Mouse (Mus musculus) spleen, adult 2 months (tissue): Measurements from ENCODE around the gene Cyp27b1.

ENCODE experiments used
- CTCF ChIP-seq: fragments of 200-500 bp; IDR thresholded peaks from 2 replicates; pipeline ENCODE4 v1.5.1; 2011; ENCODE audit warnings: mild to moderate bottlenecking, inconsistent platforms; ENCODE audit not compliant: insufficient read depth, insufficient read length, insufficient replicate concordance; ENCODE audit errors: extremely low read depth
- POLR2A ChIP-seq: fragments of 200-500 bp; IDR thresholded peaks from 2 replicates; pipeline ENCODE4 v1.6.1; 2011; ENCODE audit warnings: low read depth, low read length, inconsistent platforms

GRCm38 (mm10) chr10:127047954-127048353 lies at the start of gene Cyp27b1:
- no peak for TF ChIP-seq POLR2A
- no peak for TF ChIP-seq CTCF
